Mouse (Mus musculus) MEL (cell line): ENCODE measurements around the gene Amotl1.

Experiments used
- CTCF ChIP-seq, 3 experiments: IDR thresholded peaks in 2 of 3; conservative IDR thresholded peaks in 1 of 3; 2 replicates each; pipeline ENCODE4 v1.5.1; 2011 to 2012; ENCODE audit warnings: low read length in 3 of 3, low read depth in 2 of 3, mild to moderate bottlenecking in 2 of 3, improper control_type of control experiment in 1 of 3, inconsistent platforms in 1 of 3, mixed read lengths in 1 of 3, moderate library complexity in 1 of 3; ENCODE audit not compliant: control insufficient read depth in 1 of 3, insufficient read depth in 1 of 3, poor library complexity in 1 of 3, severe bottlenecking in 1 of 3
- E2F4 ChIP-seq: IDR thresholded peaks from 2 replicates; pipeline ENCODE4 v1.6.1; 2011; ENCODE audit warnings: low read depth, low read length, improper control_type of control experiment, borderline replicate concordance
- EP300 ChIP-seq, 2 experiments: IDR thresholded peaks; 2 replicates each; pipeline ENCODE4 v1.6.1; 2011; ENCODE audit warnings: improper control_type of control experiment in 2 of 2, low read length in 2 of 2, low read depth in 1 of 2, mild to moderate bottlenecking in 1 of 2
- MEF2A ChIP-seq: IDR thresholded peaks from 2 replicates; pipeline ENCODE4 v1.6.1; 2014; ENCODE audit warnings: low read depth, mild to moderate bottlenecking, inconsistent platforms, low read length, improper control_type of control experiment; ENCODE audit not compliant: poor library complexity, insufficient replicate concordance, severe bottlenecking; ENCODE audit errors: extremely low read depth
- MYC ChIP-seq: IDR thresholded peaks from 2 replicates; pipeline ENCODE4 v1.6.1; 2011; ENCODE audit warnings: low read depth, mild to moderate bottlenecking, low read length, improper control_type of control experiment, moderate library complexity
- POLR2A ChIP-seq, 2 experiments: IDR thresholded peaks; 2 replicates each; pipeline ENCODE4 v1.6.1; 2011 to 2012; ENCODE audit warnings: low read length in 2 of 2, mild to moderate bottlenecking in 2 of 2, control low read depth in 1 of 2, improper control_type of control experiment in 1 of 2, low read depth in 1 of 2, moderate library complexity in 1 of 2; ENCODE audit not compliant: control insufficient read depth in 1 of 2, insufficient read depth in 1 of 2, poor library complexity in 1 of 2
- UBTF ChIP-seq: IDR thresholded peaks from 2 replicates; pipeline ENCODE4 v1.6.1; 2012; ENCODE audit warnings: low read depth, mild to moderate bottlenecking, inconsistent platforms, low read length, improper control_type of control experiment, moderate library complexity, borderline replicate concordance; ENCODE audit not compliant: insufficient read depth

DNA sequence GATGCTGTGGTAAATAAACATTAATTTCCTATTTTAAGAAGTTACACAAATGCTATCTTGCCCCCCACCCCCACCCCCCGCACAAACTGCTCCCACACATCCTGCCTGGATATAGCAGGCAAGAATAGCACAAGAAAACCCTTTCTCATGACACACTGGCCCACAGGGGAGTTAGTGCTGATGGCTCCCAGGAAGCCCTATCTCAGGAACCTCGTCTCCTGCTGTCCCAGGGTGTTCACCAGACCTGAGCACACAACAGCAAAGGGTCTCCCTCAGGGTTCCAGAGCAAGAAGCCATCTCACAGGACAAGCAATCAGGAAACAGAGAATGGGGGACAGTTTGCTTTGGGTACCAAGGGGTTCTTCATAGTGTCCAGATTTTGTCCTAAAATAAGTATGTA, 17.3 kb downstream of the Amotl1 start:
- TF ChIP-seq MYC (no peak), EP300 (IDR thresholded peaks at IDR 0.05; ENCODE audit: low read depth in 1 of 2, low read length in 2 of 2) (no peak), POLR2A (IDR thresholded peaks at IDR 0.05; ENCODE audit: control insufficient read depth in 1 of 2, insufficient read depth in 1 of 2, low read depth in 1 of 2, low read length in 2 of 2, poor library complexity in 1 of 2) (no peak), MEF2A (no peak), CTCF (IDR thresholded peaks at IDR 0.05 in 2 of 3, conservative IDR thresholded peaks at IDR 0.05 in 1 of 3; ENCODE audit: control insufficient read depth in 1 of 3, insufficient read depth in 1 of 3, low read depth in 2 of 3, low read length in 3 of 3, poor library complexity in 1 of 3, severe bottlenecking in 1 of 3) (no peak), E2F4 (no peak), UBTF (no peak)
